5 mouse cellular contexts compared by ENCODE assay signal in the genomic region with DNA sequence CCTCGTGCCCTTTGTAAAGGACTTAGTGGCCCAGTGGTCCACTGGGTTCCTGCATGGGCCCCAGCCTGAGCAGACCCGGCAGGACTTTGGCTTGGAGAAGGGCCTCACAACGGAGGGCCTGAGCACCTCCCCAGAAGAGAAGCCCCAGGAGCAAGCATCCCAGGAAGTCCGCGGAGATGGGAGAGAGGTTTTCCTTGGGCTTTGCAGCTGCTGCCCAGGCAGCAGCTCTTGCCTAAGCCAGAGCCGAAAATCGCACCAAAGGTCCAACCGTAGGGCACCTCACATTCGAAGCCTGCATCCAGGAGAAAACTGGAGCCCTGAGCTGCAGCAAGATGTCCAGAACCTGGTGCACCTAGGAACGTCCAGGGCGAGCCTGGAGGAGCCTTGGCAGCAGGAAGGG.
DNase-seq lines count a peak whose midpoint lies in the region.
"Not testable (repeated sequence)": the region's sequence is repeated elsewhere in the genome, so short reads cannot be mapped to it uniquely, and the experiment has no call there.

No protein-coding gene starts in this region.

- peak; percentile 3 for DNase-seq in adrenal gland, postnatal 10 days
- DNase-seq in gastrocnemius, postnatal 4 days (ENCODE audit: low spot score in 2 of 2), result peak; percentile 8 to 24
- DNase-seq in heart, postnatal 25 days (ENCODE audit: low spot score), result peak; percentile 17
- DNase-seq in spleen, postnatal 4 days (ENCODE audit: low spot score in 2 of 2), result peak; percentile 27 to 74
- DNase-seq in urinary bladder, adult 2 months (ENCODE audit: low spot score), result peak; percentile 44

- intact Hi-C loops in heart, postnatal 25 days (cut with DNase I), result not testable (repeated sequence)

Comparison
In these comparisons a context has a peak if more than half of its experiments do, and no peak if none do; other contexts are left out.
1. Peak in every context shown above with its lines: DNase-seq.